Mouse (Mus musculus) brain, embryonic 14.5 days (tissue): ENCODE measurements at regions not wholly inside any gene's neighbourhood (a gene's known extent, or its start where the extent isn't known, plus 50 kb on each side); places are given as distances from the start of the nearest gene placed in this dataset.

Experiments
- CTCF ChIP-seq: fragments of 200-500 bp; IDR thresholded peaks from 2 replicates; pipeline ENCODE4 v1.5.1; 2012; ENCODE audit warnings: inconsistent platforms, mild to moderate bottlenecking, moderate library complexity, borderline replicate concordance; ENCODE audit not compliant: insufficient read depth, insufficient read length; ENCODE audit errors: extremely low read depth
- POLR2A ChIP-seq: fragments of 200-500 bp; IDR thresholded peaks from 2 replicates; pipeline ENCODE4 v1.6.1; 2012; ENCODE audit warnings: mild to moderate bottlenecking, inconsistent platforms, borderline replicate concordance; ENCODE audit not compliant: poor library complexity, insufficient read depth, insufficient read length, severe bottlenecking; ENCODE audit errors: extremely low read depth

GRCm38 (mm10) chr8:6657451-6657990, 1552.4 kb upstream of the Slc10a2 start:
- TF ChIP-seq POLR2A (no peak), CTCF (no peak)
